ENCODE assay signal across 1 mouse cellular context in genomic region chr8:70530314-70530713, GRCm38 (mm10).
TF ChIP-seq lines count a peak whose summit lies in the region.

No protein-coding gene starts in this region.

TF ChIP-seq in ES-E14, 5 proteins besides CTCF, POLR2A, EP300 and RAD21:
- TF ChIP-seq ZNF384 (IDR thresholded peaks at IDR 0.05; ENCODE audit: low read depth, low read length) (peak; percentile 75), CHD2 (IDR thresholded peaks at IDR 0.05; ENCODE audit: low read depth, low read length) (no peak), HCFC1 (IDR thresholded peaks at IDR 0.05; ENCODE audit: borderline replicate concordance, insufficient read depth, low read length) (no peak)
